Mouse (Mus musculus): ENCODE data around the gene Gm11034. TPM values are rescaled to one million over a fixed set of nuclear protein-coding genes. Genes with fewer than 3 reads are reported as not detected.

Gm11034 gene
- polyA plus RNA-seq, 1 experiment = not detected

- Histone ChIP-seq H3K36me3 (ENCODE audit: control insufficient read depth, insufficient read depth, low read length, poor library complexity, severe bottlenecking) (peaks cover 24% of the 10 kb centered on the region), H3K27me3 (ENCODE audit: control insufficient read depth, insufficient read depth, low read length, poor library complexity, severe bottlenecking) (no peaks in the 10 kb centered on the region), H3K4me1 (ENCODE audit: control insufficient read depth, insufficient read depth, low read length) (no peaks in the 10 kb centered on the region), H3K4me3 (ENCODE audit: low read depth, low read length) (no peak overlapping the region), H3K27ac (ENCODE audit: insufficient read depth, low read length) (no peak overlapping the region), H3K9me3 (replicated peaks; ENCODE audit: control insufficient read depth, insufficient read depth, low read length, poor library complexity, severe bottlenecking) (peaks cover 5% of the 10 kb centered on the region; the same call in 1 of the 2 replicates), H3K9ac (ENCODE audit: low read depth, poor library complexity, severe bottlenecking) (no peak overlapping the region)
- no peak for TF ChIP-seq POLR2A (IDR thresholded peaks at IDR 0.05; ENCODE audit: insufficient read depth, low read length)
- TF ChIP-seq EP300 (IDR thresholded peaks at IDR 0.05; ENCODE audit: insufficient read depth, low read depth, low read length) = no peak
- TF ChIP-seq CTCF (IDR thresholded peaks at IDR 0.05; ENCODE audit: low read depth, low read length) = no peak
Measured at GRCm38 (mm10) chr8:72218781-72219540, 5.5 kb upstream of the Gm11034 start.

GRCm38 (mm10) chr8:72215871-72216270 lies 2.4 kb upstream of the Gm11034 start:
- no peak overlapping the region for H3K27ac ChIP-seq (ENCODE audit: insufficient read depth, low read length)
- no peak for TF ChIP-seq EP300 (IDR thresholded peaks at IDR 0.05; ENCODE audit: insufficient read depth, low read depth, low read length)
- TF ChIP-seq POLR2A (IDR thresholded peaks at IDR 0.05; ENCODE audit: insufficient read depth, low read length) = no peak
- no peak for TF ChIP-seq CTCF (IDR thresholded peaks at IDR 0.05; ENCODE audit: low read depth, low read length)
- H3K9ac ChIP-seq (ENCODE audit: low read depth, poor library complexity, severe bottlenecking) = no peak overlapping the region
- no peak overlapping the region for H3K4me3 ChIP-seq (ENCODE audit: low read depth, low read length)
- no peaks in the 10 kb centered on the region for H3K4me1 ChIP-seq (ENCODE audit: control insufficient read depth, insufficient read depth, low read length)
- H3K27me3 ChIP-seq (ENCODE audit: control insufficient read depth, insufficient read depth, low read length, poor library complexity, severe bottlenecking) = no peaks in the 10 kb centered on the region
- H3K9me3 ChIP-seq (replicated peaks; ENCODE audit: control insufficient read depth, insufficient read depth, low read length, poor library complexity, severe bottlenecking) = no peaks in the 10 kb centered on the region
- no peaks in the 10 kb centered on the region for H3K36me3 ChIP-seq (ENCODE audit: control insufficient read depth, insufficient read depth, low read length, poor library complexity, severe bottlenecking)

GRCm38 (mm10) chr8:72215060-72215459 lies 1.6 kb upstream of the Gm11034 start:
- Histone ChIP-seq H3K36me3 (ENCODE audit: control insufficient read depth, insufficient read depth, low read length, poor library complexity, severe bottlenecking) (no peaks in the 10 kb centered on the region), H3K27ac (ENCODE audit: insufficient read depth, low read length) (no peak overlapping the region), H3K4me1 (ENCODE audit: control insufficient read depth, insufficient read depth, low read length) (no peaks in the 10 kb centered on the region), H3K4me3 (ENCODE audit: low read depth, low read length) (no peak overlapping the region), H3K9ac (ENCODE audit: low read depth, poor library complexity, severe bottlenecking) (no peak overlapping the region), H3K9me3 (replicated peaks; ENCODE audit: control insufficient read depth, insufficient read depth, low read length, poor library complexity, severe bottlenecking) (no peaks in the 10 kb centered on the region), H3K27me3 (ENCODE audit: control insufficient read depth, insufficient read depth, low read length, poor library complexity, severe bottlenecking) (no peaks in the 10 kb centered on the region)
- TF ChIP-seq POLR2A (IDR thresholded peaks at IDR 0.05; ENCODE audit: insufficient read depth, low read length) (no peak), CTCF (IDR thresholded peaks at IDR 0.05; ENCODE audit: low read depth, low read length) (peak; percentile 93)

GRCm38 (mm10) chr8:72212751-72213150 lies 685 bp downstream of the Gm11034 start, which contains the start of gene Cib3:
TSS of gene Cib3 (minus strand) at chr8:72212837.
- no peak for TF ChIP-seq CTCF (IDR thresholded peaks at IDR 0.05; ENCODE audit: low read depth, low read length)
- no peak for TF ChIP-seq EP300 (IDR thresholded peaks at IDR 0.05; ENCODE audit: insufficient read depth, low read depth, low read length)
- no peak for TF ChIP-seq POLR2A (IDR thresholded peaks at IDR 0.05; ENCODE audit: insufficient read depth, low read length)
- no peak within 1 kb of the TSS for H3K9ac ChIP-seq (ENCODE audit: low read depth, poor library complexity, severe bottlenecking)
- H3K36me3 ChIP-seq (ENCODE audit: control insufficient read depth, insufficient read depth, low read length, poor library complexity, severe bottlenecking) = no peaks in the 10 kb centered on the region
- H3K27me3 ChIP-seq (ENCODE audit: control insufficient read depth, insufficient read depth, low read length, poor library complexity, severe bottlenecking) = no peaks in the 10 kb centered on the region
- H3K4me1 ChIP-seq (ENCODE audit: control insufficient read depth, insufficient read depth, low read length) = no peaks in the 10 kb centered on the region
- no peaks in the 10 kb centered on the region for H3K9me3 ChIP-seq (replicated peaks; ENCODE audit: control insufficient read depth, insufficient read depth, low read length, poor library complexity, severe bottlenecking)
- H3K4me3 ChIP-seq (ENCODE audit: low read depth, low read length) = no peak within 1 kb of the TSS
- no peak within 1 kb of the TSS for H3K27ac ChIP-seq (ENCODE audit: insufficient read depth, low read length)

GRCm38 (mm10) chr8:72211846-72212245 lies 1.6 kb downstream of the Gm11034 start:
- H3K4me3 ChIP-seq (ENCODE audit: low read depth, low read length) = no peak overlapping the region
- no peaks in the 10 kb centered on the region for H3K4me1 ChIP-seq (ENCODE audit: control insufficient read depth, insufficient read depth, low read length)
- TF ChIP-seq POLR2A (IDR thresholded peaks at IDR 0.05; ENCODE audit: insufficient read depth, low read length) = no peak
- TF ChIP-seq CTCF (IDR thresholded peaks at IDR 0.05; ENCODE audit: low read depth, low read length) = no peak
- no peak for TF ChIP-seq EP300 (IDR thresholded peaks at IDR 0.05; ENCODE audit: insufficient read depth, low read depth, low read length)
- H3K9ac ChIP-seq (ENCODE audit: low read depth, poor library complexity, severe bottlenecking) = no peak overlapping the region
- H3K36me3 ChIP-seq (ENCODE audit: control insufficient read depth, insufficient read depth, low read length, poor library complexity, severe bottlenecking) = no peaks in the 10 kb centered on the region
- no peak overlapping the region for H3K27ac ChIP-seq (ENCODE audit: insufficient read depth, low read length)
- H3K9me3 ChIP-seq (replicated peaks; ENCODE audit: control insufficient read depth, insufficient read depth, low read length, poor library complexity, severe bottlenecking) = no peaks in the 10 kb centered on the region
- H3K27me3 ChIP-seq (ENCODE audit: control insufficient read depth, insufficient read depth, low read length, poor library complexity, severe bottlenecking) = no peaks in the 10 kb centered on the region

- Histone ChIP-seq H3K27me3 (ENCODE audit: control insufficient read depth, insufficient read depth, low read length, poor library complexity, severe bottlenecking) (no peaks in the 10 kb centered on the region), H3K4me3 (ENCODE audit: low read depth, low read length) (no peak overlapping the region), H3K4me1 (ENCODE audit: control insufficient read depth, insufficient read depth, low read length) (no peaks in the 10 kb centered on the region), H3K27ac (ENCODE audit: insufficient read depth, low read length) (no peak overlapping the region), H3K9me3 (replicated peaks; ENCODE audit: control insufficient read depth, insufficient read depth, low read length, poor library complexity, severe bottlenecking) (no peaks in the 10 kb centered on the region), H3K36me3 (ENCODE audit: control insufficient read depth, insufficient read depth, low read length, poor library complexity, severe bottlenecking) (no peaks in the 10 kb centered on the region), H3K9ac (ENCODE audit: low read depth, poor library complexity, severe bottlenecking) (no peak overlapping the region)
- TF ChIP-seq POLR2A (IDR thresholded peaks at IDR 0.05; ENCODE audit: insufficient read depth, low read length) = no peak
Measured at GRCm38 (mm10) chr8:72210710-72211109, 2.7 kb downstream of the Gm11034 start.
